Mouse (Mus musculus) c-Kit-positive CD71-negative TER-119-negative erythroid progenitor cells, embryonic 14.5 days (primary cell): ENCODE data around the gene Ctu1.
"Not testable (repeated sequence)": the region's sequence is repeated elsewhere in the genome, so short reads cannot be mapped to it uniquely, and the experiment has no call there.

ENCODE experiments used
- DNase-seq: peaks from one replicate; pipeline ENCODE4 v3.0.0-alpha.2; 2013; ENCODE audit warnings: low read depth

Gene Ctu1

DNA sequence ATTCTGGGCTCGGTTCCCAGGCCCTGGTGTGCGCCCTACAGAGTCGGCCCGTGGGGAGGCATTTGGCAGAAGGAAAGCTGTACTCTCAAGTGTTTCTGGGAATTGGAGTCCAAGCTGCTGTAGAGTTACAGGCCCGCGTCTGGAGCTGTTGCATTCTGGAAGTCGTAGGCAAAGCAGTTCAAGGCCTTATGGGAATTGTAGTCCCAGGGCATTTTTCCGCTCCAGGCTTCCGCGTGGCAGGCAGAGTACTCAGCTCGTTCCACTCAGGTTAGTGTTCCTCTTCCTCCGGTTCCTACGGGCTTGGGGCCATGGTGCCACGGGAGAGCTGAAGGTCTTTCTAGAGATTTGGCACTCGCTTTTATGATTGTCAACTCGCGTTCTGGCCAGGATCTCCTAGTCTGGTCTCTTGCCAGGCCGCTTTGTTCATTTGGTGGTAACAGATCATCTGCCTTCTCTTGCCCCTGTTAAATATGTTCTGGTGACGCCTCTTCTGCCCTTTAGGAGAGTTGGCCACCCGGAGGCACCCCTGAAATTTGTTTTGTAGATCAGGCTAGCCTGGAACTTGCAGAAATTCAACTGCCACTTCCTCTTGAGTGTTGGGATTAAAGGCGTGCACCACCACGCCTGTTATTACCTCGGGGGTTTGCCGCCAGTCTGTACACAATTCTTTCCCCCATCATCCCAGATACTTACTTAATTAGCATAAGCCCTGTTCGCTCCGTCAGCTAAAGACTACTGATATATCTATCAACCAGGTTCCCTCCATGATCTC is at the start of gene Ctu1:
Gene Ctu1 (plus strand): TSS at position 208 of the 772 bp plus-strand sequence.
- DNase-seq = peak; percentile 69

DNA sequence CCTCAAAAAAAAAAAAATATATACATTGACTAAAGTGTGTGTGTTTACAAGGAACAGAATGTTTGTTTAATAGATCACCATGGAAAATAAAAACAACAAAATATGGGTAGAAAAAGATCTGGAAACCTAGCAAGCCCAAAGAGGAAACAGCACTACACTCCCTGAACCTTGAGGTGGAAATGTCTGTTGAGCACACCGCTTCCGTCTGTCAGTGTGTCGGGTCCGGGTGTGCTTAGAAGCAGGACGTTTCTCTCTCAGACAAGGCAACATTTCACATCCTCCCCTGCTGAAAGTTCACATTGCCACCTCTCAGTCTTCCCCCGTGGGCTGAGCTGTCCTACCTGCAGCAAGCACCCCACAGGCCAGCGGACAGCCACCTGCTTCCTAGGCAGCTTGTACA is 48.9 kb upstream of the Ctu1 start:
- DNase-seq = no peak

DNA sequence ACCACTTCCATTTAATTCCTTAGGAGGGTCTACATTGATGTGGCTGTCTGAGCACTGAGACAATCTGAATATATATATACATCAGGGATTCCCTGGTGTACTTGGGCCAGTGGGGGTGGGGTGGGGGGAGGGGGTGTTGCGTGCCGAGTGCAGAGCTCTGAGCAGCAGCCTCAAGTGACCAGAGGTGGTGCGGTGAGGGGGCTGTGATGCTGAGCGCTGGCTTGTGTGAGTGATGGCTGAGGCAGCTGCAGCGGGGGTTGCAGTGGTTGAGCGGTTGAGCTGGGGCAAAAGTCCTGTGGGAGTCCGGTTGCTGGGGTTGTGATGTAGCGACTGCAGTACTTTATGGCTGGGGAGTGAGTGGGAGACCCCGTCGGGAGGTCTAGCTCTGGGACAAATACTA is 48.0 kb upstream of the Ctu1 start:
- no peak for DNase-seq

DNA sequence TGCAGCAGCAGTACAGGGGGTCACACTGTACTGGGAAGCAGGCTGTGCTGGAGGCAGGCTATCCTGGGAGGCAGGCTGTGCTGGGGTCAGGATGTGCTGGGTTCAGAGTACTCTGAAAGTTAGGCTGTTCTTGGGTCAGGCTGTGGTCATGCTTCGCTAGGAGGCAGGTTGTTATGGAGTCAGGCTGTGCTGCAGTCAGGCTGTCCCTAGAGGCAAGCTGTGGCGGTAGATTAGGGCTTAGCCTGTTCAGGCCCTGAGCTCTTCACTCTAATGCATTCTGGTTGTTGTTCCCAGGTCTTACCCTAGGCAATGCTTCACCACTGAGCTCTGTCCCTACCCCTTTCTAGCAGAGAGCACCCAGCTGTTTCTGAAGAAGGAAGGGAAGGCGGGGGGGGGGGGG is 46.8 kb upstream of the Ctu1 start:
- no peak for DNase-seq

DNA sequence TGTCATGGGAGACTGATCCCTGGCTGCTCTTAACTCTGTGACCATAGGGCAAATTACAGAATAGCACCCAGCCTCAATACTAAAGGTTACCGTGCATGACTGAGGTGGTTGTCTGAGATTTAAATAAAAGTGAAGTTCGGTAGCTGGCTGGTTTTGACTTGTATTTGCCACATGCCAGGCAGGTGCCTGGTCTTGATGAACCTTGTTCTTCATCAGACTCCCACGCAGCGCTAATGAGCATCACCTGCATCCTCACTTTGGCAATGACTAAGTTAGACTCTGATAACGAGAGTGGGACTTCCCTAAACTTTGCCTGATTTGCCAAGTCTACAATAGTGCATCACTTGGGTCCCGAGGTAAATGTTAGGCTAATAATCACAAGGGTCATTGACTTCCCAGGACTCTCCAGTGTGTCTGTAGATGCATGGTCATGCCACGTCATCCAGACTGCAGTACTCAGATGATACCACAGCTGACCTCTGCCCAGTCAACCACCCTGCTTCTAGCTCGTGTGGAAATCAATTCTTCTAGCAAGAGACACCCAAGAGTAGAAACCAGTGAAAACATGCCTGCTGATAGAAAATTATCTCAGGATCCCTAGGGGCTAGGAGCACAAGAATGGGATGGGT is 45.9 kb upstream of the Ctu1 start:
- DNase-seq = no peak

DNA sequence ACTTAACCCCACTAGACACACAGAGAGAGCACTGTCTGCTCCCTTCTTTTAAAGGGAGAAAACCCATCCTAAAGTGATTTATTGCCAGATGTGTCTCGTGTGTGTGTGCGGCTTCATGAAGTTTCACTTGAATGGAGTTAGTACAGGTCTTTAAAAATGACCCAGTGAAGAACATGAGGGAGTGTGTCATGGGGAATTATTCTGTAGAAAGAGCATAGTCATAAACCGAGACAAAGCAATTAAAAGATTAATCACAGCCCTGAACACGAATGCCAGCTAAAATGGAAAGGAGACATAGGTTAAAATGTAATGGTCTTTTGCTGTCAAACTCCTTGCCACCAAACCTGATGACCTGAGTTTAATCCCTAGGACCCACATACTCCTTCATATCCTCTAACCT is 37.9 kb upstream of the Ctu1 start:
- DNase-seq = no peak

DNA sequence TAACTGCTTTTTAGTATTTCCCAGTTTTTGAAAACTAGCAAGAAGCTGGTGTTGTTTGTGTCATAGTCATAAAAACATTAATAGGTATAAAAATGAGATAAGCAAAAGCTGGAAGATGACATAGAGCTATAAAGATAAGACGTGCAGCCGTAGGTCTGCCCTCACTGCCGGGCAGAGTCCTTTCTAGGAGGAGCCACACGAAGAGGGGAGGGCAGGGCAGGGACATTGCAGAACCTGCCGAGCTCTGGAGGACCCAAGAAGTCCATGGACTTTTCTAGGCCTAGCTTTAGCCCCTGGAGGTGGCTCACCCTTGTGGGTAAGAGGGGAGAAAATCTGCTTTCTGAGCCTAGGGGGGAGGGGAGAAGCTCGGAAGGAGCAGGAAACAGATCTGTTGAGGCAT is 37.3 kb upstream of the Ctu1 start, which contains the start of gene Ceacam18:
Gene Ceacam18 (plus strand): TSS at position 208 of the 400 bp plus-strand sequence.
- no peak for DNase-seq

DNA sequence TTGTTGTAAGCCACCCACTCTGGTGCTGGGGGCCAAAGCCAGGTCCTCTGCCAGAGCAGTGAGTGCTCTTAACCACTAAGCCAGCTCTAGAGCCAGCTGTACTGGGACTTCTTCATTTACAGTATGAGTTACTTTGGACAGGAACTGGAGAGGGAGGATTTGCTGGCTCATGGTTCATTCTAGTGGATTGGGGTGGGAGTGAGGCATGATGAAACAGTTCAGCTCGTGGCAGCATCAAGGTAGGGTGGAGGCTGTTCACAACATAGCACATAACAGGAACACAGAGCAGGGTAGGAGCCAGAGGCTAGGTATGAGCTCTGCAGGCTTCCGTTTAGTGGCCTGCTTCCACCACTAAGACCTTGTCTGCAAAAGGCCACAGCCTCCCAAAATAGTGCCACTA is 35.6 kb upstream of the Ctu1 start:
- no peak for DNase-seq

DNA sequence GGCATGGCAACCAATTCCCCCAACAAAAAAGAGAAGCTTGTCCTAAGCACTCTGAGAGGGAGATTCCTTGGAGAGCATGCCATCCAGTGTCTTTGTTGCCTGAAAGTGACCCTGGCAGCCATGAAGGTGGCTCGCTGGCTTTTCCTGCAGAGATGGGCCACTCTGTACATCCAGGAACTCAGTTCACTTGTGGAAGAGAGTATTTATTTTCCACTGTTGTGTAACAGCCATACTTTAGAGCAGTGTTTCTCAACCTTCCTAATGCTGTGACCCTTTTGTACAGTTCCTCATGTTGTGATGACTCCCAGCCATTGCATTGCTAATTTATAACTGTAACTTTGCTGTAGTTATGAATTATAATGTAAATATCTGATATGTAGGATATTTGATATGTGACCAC is 34.7 kb upstream of the Ctu1 start:
- no peak for DNase-seq

DNA sequence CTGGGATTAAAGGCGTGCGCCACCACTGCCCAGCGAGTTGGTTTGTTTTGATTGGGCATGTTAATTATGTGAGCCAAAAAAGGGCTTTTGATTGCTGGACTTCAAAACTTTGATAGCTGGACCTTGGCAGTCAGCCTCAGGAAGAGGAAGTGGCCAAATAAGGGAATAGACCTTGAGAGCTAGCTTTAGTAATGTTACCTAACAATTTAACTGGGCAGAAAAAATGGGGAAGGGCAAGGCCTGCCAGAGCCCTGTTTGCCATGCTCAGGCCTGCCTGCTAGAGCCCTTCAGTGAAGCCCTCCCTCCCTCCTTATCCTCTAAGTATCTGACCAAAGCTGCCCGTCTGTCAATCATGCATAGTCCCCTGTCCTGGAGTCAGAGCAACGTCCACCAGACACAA is 29.2 kb upstream of the Ctu1 start:
- no peak for DNase-seq

DNA sequence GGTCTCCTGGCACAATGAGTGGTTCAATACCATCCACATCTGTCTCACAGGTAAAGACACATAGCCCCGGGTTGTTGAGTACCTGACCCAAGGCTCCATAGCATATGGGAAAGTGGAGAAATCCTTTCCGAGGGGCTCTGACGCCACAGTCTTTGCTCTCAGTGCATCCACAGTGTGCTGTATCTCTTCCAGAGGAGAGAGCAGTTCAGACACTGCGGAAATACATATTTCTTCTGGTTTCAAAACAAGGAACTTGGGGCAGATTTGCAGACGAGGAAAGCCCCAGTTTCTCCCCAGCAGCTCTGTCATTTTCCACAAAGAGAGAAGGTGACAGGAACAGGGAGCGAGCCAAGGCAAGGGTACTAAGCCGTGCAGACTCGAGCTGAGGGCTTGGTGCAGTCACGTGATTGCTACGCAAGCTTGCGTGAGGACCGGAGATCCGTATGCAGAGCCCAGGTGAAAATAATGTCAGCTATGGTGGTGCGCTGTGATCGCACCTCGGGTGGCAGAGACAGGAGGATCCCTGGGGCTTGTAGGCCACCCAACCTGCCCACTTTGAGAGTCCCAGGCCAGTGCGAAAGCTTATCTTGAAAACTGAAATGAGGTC is 28.7 kb upstream of the Ctu1 start:
- DNase-seq = no peak

DNA sequence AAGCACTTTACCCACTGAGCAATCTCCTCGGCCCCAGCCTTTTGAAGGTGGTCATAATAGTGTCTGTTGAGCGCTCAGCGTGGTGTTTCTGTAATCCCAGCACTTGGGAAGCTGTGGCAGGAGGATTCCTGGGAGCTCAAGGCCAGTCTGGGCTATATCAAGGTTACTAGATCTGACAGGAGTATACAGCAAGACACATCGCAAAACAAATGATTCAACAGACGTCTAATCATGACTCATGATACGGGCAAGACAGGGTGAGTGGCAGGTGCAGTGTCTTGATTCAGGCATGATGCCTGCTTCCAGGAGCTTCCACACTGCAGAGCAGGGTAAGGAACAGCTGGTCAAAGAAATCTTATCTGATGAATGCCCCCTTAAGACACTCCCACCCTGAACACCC is 19.1 kb upstream of the Ctu1 start:
- no peak for DNase-seq

DNA sequence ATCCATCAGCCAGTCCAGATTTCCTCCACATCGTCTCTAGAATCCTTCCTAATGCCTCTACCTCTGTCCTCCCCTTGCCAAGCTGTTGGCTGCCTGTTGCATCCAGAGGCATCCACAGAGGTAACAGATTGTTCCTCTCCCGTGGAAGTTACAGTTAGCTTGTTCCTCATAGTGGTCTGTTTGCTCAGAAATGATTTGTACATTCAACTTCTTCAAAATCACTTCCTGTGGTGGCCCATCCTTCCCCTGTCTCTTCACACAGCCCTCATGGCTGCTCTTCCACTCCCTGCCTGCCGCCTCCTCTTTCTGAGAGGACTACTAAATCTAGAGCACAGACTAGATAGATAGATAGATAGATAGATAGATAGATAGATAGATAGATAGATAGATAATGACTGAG is 17.3 kb upstream of the Ctu1 start:
- no peak for DNase-seq

DNA sequence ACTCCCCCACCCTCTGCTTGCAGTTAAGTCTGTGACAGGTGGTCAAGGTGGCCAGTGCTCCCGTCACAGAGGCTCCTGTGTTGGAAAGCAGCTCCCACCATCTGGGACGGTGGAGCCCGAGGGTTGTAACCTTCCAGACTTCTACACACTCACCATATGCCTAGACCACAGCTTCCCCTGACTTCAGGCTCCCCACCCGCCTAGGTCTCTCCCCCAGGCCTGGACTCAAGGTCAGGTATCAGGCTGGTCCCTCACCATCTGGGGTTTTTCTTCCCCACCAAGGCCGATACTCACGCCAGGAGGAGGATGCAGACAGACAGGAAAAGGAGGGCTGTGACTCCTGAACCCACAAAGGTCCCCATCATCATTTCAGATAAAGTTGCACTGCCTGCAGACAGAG is 15.6 kb upstream of the Ctu1 start:
- DNase-seq = no peak

DNA sequence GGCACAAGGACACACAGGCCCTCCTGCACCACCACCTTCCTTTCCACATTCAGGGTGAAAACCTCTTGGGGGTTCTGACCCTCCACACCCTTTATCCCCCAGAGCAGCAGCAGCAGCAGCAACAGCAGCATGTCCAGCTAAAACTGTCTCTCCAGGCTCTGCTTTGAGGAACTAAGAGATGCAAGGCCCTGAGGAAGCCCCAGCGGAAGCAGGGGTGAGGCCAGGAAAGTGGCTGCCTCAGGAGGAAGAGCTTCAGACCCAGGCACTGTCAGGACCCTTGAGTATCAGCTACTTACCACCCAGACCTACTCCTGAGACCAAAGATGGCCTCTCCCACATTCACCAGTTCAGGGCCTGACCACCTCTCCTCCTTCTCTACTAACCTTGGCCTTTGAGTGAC is 11.8 kb upstream of the Ctu1 start, which contains the start of gene Siglece:
Gene Siglece (minus strand): TSS at position 160 of the 400 bp plus-strand sequence.
- DNase-seq = no peak

DNA sequence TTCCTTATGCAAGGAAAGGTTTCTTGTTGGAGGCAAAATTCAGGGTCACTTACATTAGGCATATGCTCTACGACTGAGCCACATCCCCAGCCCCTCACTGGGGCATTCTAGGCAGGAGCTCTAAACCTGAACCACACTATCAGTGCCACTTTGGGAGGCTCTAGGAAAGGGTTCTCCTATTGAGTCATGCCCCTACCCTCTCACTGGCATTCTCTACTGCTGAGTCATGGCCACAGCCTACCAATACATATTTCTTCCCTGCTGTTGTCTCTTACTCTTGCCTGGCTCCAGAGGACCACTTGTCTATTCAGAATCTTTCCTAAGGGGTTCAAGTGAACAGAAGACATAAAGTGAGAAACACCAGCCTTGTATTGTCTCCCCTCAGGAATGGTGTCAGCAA is 9.0 kb upstream of the Ctu1 start:
- no peak for DNase-seq

DNA sequence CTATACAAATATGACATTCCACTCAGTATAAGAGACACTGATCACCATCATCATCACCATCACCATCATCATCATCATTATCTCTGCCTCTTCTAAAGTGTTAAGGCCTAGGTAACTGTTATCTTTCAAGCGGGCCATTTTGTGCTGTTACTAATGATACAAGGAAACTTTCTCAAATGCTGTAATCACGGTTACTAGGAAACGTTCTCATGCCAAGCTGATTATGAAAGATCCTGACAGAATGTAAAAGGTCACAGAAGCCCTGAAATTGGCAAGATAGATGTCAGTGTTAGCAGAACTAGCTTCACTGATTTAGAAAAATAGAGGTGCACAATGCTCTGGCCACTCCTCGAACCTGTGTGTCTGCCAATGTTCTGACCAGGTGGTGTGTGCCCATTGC is 4.6 kb upstream of the Ctu1 start:
- DNase-seq = not testable (repeated sequence)

DNA sequence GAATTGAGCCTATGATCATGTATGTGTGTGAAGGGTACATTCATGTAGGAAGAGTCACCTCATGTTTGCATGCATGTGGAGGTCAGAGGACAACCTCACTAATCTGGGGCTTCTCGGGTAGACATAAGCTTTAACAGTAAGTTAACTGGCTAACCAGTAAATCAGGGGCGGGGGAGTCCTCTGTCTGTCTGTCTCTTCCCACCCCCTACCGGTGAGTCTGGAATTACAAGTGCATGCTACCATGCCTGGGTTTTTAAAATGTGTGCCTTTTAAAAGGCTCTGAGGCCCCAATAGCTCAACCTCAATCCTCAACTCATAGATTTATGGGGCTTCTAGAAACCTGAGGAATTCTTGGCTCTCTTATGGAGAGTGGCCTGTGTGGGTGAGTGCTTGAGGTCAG is 3.2 kb upstream of the Ctu1 start:
- DNase-seq = no peak

DNA sequence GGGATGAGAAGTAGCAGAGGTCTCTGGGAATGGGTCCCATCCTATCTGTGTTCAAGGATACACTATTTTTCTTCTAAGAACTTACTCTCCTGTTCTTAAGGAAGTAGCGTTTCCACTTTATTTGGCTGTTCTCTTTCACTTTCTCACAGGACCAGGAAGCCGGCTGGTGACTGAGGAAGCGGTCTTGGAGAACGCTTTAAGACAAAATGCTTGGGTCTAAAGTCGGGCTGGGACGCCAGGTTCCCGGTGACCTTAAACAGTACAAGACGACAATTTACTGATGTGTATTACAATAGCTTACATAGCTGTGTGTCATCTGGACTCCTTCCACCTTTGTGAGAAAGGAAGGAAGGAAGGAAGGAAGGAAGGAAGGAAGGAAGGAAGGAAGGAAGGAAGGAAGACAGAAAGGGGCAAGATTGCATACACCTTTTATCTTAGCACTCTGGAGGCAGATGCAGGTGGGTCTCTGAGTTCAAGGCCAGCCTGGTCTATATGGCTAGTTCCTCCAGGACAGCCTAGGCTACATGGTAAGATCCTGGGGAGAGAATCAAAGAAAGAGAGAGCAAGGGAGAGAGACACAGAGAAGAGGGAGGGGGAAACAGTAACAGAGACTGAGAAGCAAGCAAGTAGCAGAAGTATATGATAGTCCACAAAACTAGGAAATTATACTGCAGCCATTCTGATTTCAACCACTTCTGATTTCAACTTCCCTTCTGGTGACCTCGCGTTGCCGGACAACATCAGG is 580 bp upstream of the Ctu1 start:
- DNase-seq = no peak

DNA sequence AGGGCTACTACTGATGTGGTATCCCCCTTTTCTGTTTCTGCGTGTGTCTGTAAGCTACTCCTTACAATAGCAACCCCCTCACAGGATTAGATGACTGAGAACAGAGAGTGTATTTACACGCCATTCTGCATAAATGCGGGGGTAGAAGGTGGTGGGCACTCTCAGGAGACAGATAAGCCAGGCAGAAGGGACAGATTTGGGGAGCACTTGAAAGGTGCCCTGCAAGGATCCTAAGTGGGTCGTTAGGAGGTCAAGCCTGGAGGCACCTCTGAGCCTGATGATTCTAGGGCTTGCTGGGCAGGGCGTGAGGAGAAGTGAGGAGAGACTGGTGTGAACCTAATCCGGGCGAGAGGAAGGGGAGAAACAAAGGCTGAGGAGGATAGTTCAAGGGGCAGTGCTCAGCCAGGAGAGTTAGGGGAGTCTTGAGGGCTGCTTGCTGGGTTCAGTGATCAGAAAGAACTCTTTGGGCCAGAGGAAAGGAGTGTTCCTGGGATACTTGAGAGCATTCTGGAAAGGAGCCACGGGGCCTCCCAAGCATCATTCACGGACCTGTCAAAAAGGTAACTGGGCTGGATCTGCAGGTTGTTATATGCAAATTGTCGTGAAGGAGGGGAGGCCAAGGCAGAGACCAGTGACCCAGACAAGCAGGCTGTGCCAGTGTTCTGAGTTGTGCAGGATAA is 905 bp downstream of the Ctu1 start:
- no peak for DNase-seq

DNA sequence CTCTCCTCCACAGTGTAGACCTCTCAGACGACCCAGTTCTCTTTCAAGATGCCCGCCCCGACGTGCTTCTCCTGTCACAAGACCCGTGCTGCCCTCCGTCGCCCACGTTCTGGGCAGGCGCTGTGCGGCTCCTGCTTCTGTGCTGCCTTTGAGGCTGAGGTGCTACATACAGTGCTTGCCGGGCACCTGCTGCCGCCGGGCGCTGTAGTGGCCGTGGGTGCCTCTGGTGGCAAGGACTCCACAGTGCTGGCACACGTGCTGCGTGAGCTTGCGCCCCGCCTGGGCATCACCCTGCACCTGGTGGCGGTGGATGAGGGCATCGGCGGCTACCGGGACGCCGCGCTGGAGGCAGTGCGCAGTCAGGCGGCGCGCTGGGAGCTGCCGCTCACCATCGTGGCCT is 3.3 kb downstream of the Ctu1 start:
- DNase-seq = no peak

DNA sequence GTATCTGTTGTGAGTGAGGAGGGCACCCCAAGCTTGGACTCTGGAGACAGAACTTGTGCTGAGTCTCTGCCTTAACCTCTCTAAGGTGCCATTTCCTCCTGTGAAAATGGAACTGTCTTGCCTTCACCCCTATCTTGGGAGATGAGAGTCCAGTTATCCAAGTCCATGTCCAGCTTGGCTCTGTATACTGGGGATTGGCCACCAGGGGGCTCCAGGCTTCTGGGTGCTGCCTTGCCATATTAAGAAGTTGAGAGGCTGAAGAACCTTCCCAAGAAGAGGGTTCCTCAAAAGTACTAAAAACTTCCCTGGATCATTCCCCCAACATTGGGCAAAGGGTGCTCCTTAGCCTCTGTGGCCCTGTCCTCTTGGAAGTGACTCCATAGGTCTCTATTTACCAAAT is 6.7 kb downstream of the Ctu1 start:
- no peak for DNase-seq
